Mouse (Mus musculus) bone marrow macrophage, adult 2 months (primary cell): ENCODE measurements at regions not wholly inside any gene's neighbourhood (a gene's known extent, or its start where the extent isn't known, plus 50 kb on each side); places are given as distances from the start of the nearest gene placed in this dataset.

ENCODE experiments used
- CTCF ChIP-seq: IDR thresholded peaks from 2 replicates; pipeline ENCODE4 v1.5.1; 2012; ENCODE audit warnings: low read depth, mild to moderate bottlenecking, low read length, moderate library complexity
- POLR2A ChIP-seq: IDR thresholded peaks from 2 replicates; pipeline ENCODE4 v1.6.1; 2012; ENCODE audit warnings: mild to moderate bottlenecking, low read depth, low read length, borderline replicate concordance

- no peak for TF ChIP-seq CTCF
- no peak for TF ChIP-seq POLR2A
Measured at GRCm38 (mm10) chr1:144313318-144313717, 64.3 kb upstream of the Rgs1 start.
